Mouse (Mus musculus) cerebellum, adult 2 months (tissue): Measurements from ENCODE around the gene Gsn. TPM values are rescaled to one million over a fixed set of nuclear protein-coding genes. Genes with fewer than 3 reads are reported as not detected.
A peak's percentile ranks its signal among the peaks of the same experiment; 100 is the strongest.

Source experiments
- DNase-seq, 2 experiments: peaks; one replicate each; pipeline ENCODE4 v3.0.0; 2021
- H3K27ac ChIP-seq: fragments of 200-500 bp; 2 replicates; pipeline ENCODE4 v1.5.1; 2012; ENCODE audit warnings: low read length, control low read depth, inconsistent platforms; ENCODE audit not compliant: insufficient read depth
- H3K27me3 ChIP-seq: fragments of 200-500 bp; 2 replicates; pipeline ENCODE4 v1.6.1; 2012; ENCODE audit warnings: inconsistent platforms, mild to moderate bottlenecking, low read length, moderate library complexity; ENCODE audit not compliant: control insufficient read depth, insufficient read depth
- H3K4me1 ChIP-seq: fragments of 200-500 bp; 2 replicates; pipeline ENCODE4 v1.6.1; 2011; ENCODE audit warnings: low read length; ENCODE audit not compliant: control insufficient read depth, insufficient read depth
- H3K4me3 ChIP-seq: fragments of 200-500 bp; replicated peaks from 2 replicates; pipeline ENCODE3; 2011; ENCODE audit warnings: mild to moderate bottlenecking, low read depth, low read length, control low read depth; ENCODE audit not compliant: insufficient read depth
- CTCF ChIP-seq: fragments of 200-500 bp; IDR thresholded peaks from 2 replicates; pipeline ENCODE4 v1.5.1; 2011; ENCODE audit warnings: low read depth, mild to moderate bottlenecking, control low read depth, low read length, moderate library complexity, borderline replicate concordance; ENCODE audit not compliant: insufficient read depth
- POLR2A ChIP-seq: fragments of 200-500 bp; IDR thresholded peaks from 2 replicates; pipeline ENCODE4 v1.6.1; 2011; ENCODE audit warnings: low read length, control low read depth, borderline replicate concordance; ENCODE audit not compliant: insufficient read depth
- WGBS: fragments of 180-500 bp; shearing (Covaris S2); methylation state at CpG from one replicate; pipeline ENCODE4 v1.1.7; 2018; 5-methylcytosine and 5-hydroxymethylcytosine counted together
- polyA plus RNA-seq: library from polyadenylated mRNA; depleted of rRNA; stranded (reverse); fragments of >200 nt; gene quantifications from 2 replicates; pipeline ENCODE4 v1.2.3, GENCODE M21; 2012

Gene Gsn
- polyA plus RNA-seq, 1 experiment = 119 TPM

- WGBS = 81% methylated on average over 8 of the region's 8 CpGs
- TF ChIP-seq POLR2A (no peak), CTCF (no peak)
These were observed 9.6 kb downstream of the Gsn start for GRCm38 (mm10) chr2:35265775-35266174.

GRCm38 (mm10) chr2:35266251-35266905, 10.2 kb downstream of the Gsn start:
- DNase-seq = no peak
- no peak for TF ChIP-seq POLR2A
- no peak for TF ChIP-seq CTCF
- Histone ChIP-seq H3K4me3 (no peak overlapping the region), H3K4me1 (no peaks in the 10 kb centered on the region), H3K27ac (no peak overlapping the region), H3K27me3 (no peaks in the 10 kb centered on the region)
- WGBS = 77% methylated on average over 9 of the region's 9 CpGs

More at GRCm38 (mm10) chr2:35265775-35266174, 9.6 kb downstream of the Gsn start:
- Histone ChIP-seq H3K27me3 (no peaks in the 10 kb centered on the region), H3K4me1 (no peaks in the 10 kb centered on the region), H3K27ac (no peak overlapping the region), H3K4me3 (no peak overlapping the region)
- DNase-seq = no peak

GRCm38 (mm10) chr2:35267156-35267875, 11.1 kb downstream of the Gsn start:
- no peak overlapping the region for H3K4me3 ChIP-seq
- DNase-seq = no peak
- H3K27me3 ChIP-seq = no peaks in the 10 kb centered on the region
- no peak overlapping the region for H3K27ac ChIP-seq
- no peaks in the 10 kb centered on the region for H3K4me1 ChIP-seq
- no peak for TF ChIP-seq POLR2A
- no peak for TF ChIP-seq CTCF
- WGBS = 82% methylated on average over 13 of the region's 13 CpGs

GRCm38 (mm10) chr2:35267876-35268566, 11.8 kb downstream of the Gsn start:
- no peak for TF ChIP-seq POLR2A
- no peak for TF ChIP-seq CTCF
- no peaks in the 10 kb centered on the region for H3K4me1 ChIP-seq
- DNase-seq = no peak
- no peak overlapping the region for H3K27ac ChIP-seq
- 87% methylated on average over 10 of the region's 10 CpGs for WGBS
- H3K4me3 ChIP-seq = no peak overlapping the region
- H3K27me3 ChIP-seq = no peaks in the 10 kb centered on the region

- no peak for DNase-seq
- Histone ChIP-seq H3K27ac (no peak overlapping the region), H3K4me3 (no peak overlapping the region), H3K4me1 (no peaks in the 10 kb centered on the region), H3K27me3 (no peaks in the 10 kb centered on the region)
- TF ChIP-seq POLR2A = no peak
- 94% methylated on average over 6 of the region's 6 CpGs for WGBS
These were observed 13.0 kb downstream of the Gsn start for GRCm38 (mm10) chr2:35269136-35269535.

GRCm38 (mm10) chr2:35269716-35270260, 13.6 kb downstream of the Gsn start:
- Histone ChIP-seq H3K27me3 (no peaks in the 10 kb centered on the region), H3K4me3 (no peak overlapping the region), H3K27ac (no peak overlapping the region), H3K4me1 (no peaks in the 10 kb centered on the region)
- DNase-seq = no peak
- WGBS = 77% methylated on average over 4 of the region's 4 CpGs
- no peak for TF ChIP-seq POLR2A
- TF ChIP-seq CTCF = no peak

GRCm38 (mm10) chr2:35270531-35270984, 14.4 kb downstream of the Gsn start:
- TF ChIP-seq POLR2A (no peak), CTCF (peak; percentile 79)
- H3K4me3 ChIP-seq = no peak overlapping the region
- H3K27me3 ChIP-seq = no peaks in the 10 kb centered on the region
- H3K27ac ChIP-seq = no peak overlapping the region
- H3K4me1 ChIP-seq = no peaks in the 10 kb centered on the region
- WGBS = 7% methylated on average over 10 of the region's 10 CpGs
- peak; percentile 45 to 56 for DNase-seq
